Mouse (Mus musculus): ENCODE data around the gene Prss29.

Prss29 gene

DNA sequence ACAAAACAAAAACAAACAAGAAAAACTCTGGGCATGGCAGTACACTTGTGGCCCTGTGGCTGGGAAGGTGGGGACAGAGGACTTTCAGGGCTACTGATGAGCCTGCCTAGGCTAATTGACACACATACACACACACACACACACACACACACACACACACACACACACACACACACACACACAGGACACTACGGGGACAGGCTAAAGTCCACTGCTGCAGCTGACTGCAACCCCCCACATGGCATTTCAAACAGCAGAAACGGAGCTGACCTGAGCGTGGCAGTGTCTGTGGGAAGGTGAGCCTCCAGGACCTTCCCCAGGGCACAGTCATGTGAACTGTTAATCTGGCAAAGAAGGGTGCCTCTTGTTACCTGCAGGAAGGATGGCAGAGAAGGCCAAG is 23.0 kb downstream of the Prss29 start:
- no peak for DNase-seq (ENCODE audit: low read depth, low spot score)

- DNase-seq (ENCODE audit: low read depth, low spot score), result no peak
Observed at GRCm38 (mm10) chr17:25345462-25345861, 27.0 kb downstream of the Prss29 start, which contains the start of gene Tpsab1. Gene Tpsab1, minus strand, starts transcription at chr17:25345562.

- DNase-seq (ENCODE audit: low read depth, low spot score), result no peak
Observed at GRCm38 (mm10) chr17:25361291-25361690, 42.8 kb downstream of the Prss29 start.

DNA sequence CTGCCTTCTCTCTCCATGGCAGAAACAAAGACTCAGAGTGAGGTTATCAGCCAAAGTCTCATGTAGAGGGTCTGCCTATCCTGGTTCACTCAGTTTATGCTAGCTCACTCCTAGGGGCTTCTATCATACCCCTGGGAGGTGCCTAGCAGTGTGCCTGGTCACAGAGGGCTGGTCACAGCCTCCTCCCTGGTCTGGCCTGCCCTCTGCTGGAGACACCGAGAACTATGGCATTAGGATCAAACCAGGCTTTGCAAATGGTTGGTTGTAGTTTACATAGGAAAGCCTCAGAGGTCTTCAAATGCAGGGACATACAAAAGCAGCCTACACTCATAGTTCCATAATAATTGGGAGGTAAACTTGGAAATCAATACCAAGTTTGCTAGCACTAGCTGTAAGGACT is 45.3 kb downstream of the Prss29 start:
- DNase-seq (ENCODE audit: low read depth, low spot score), result peak; percentile 27

GRCm38 (mm10) chr17:25366005-25366404 is 47.6 kb downstream of the Prss29 start, which contains the start of gene Tpsb2:
Gene Tpsb2, plus strand, starts transcription at chr17:25366305.
- DNase-seq (ENCODE audit: low read depth, low spot score), result no peak

GRCm38 (mm10) chr17:25368973-25369372 is 50.5 kb downstream of the Prss29 start, which contains the start of gene Tpsg1:
Gene Tpsg1, plus strand, starts transcription at chr17:25369273.
- DNase-seq (ENCODE audit: low read depth, low spot score), result no peak

All from retina, postnatal 7 days (tissue).